8 mouse cellular contexts compared by ENCODE assay signal in genomic region chr3:90265034-90265931, GRCm38 (mm10). TPM values are rescaled to one million over a fixed set of nuclear protein-coding genes. Genes with fewer than 3 reads are reported as not detected.
DNase-seq lines count a peak whose midpoint lies in the region; ATAC-seq lines count a peak whose summit lies in the region.

TSS of gene Dennd4b (plus strand) at chr3:90265185.

- peak within 1 kb of the TSS; percentile 90 for H3K4me3 ChIP-seq in forebrain, embryonic 11.5 days (ENCODE audit: low read depth, low read length)
- H3K4me3 ChIP-seq in heart, embryonic 15.5 days, result peak within 1 kb of the TSS; percentile 79
- peak within 1 kb of the TSS; percentile 82 for H3K4me3 ChIP-seq in liver, embryonic 13.5 days (replicated peaks)
- peak within 1 kb of the TSS; percentile 73 for H3K4me3 ChIP-seq in stomach, embryonic 14.5 days (ENCODE audit: low read depth, low read length)

- under 1% methylated on average over 76 of the region's 87 CpGs for WGBS in forebrain, embryonic 11.5 days
- under 1% methylated on average over 70 of the region's 87 CpGs for WGBS in heart, embryonic 15.5 days
- under 1% methylated on average over 87 of the region's 87 CpGs for WGBS in liver, embryonic 13.5 days (ENCODE audit: insufficient replicate concordance)
- WGBS in stomach, embryonic 14.5 days, result under 1% methylated on average over 73 of the region's 87 CpGs

- no peaks in the 10 kb centered on the region for H3K9me3 ChIP-seq in forebrain, embryonic 11.5 days (ENCODE audit: control insufficient read depth, low read length)
- H3K9me3 ChIP-seq in heart, embryonic 15.5 days (replicated peaks), result no peaks in the 10 kb centered on the region
- H3K9me3 ChIP-seq in liver, embryonic 13.5 days (replicated peaks), result no peaks in the 10 kb centered on the region
- no peaks in the 10 kb centered on the region for H3K9me3 ChIP-seq in stomach, embryonic 14.5 days (ENCODE audit: control insufficient read depth, low read depth, low read length)

- H3K4me1 ChIP-seq in forebrain, embryonic 11.5 days (replicated peaks; ENCODE audit: control insufficient read depth, insufficient read depth, low read length), result peaks cover 12% of the 10 kb centered on the region; the same call in 1 of the 2 replicates
- peaks cover 20% of the 10 kb centered on the region for H3K4me1 ChIP-seq in heart, embryonic 15.5 days (replicated peaks)
- peaks cover 47% of the 10 kb centered on the region for H3K4me1 ChIP-seq in liver, embryonic 13.5 days (replicated peaks)
- H3K4me1 ChIP-seq in stomach, embryonic 14.5 days (ENCODE audit: control insufficient read depth, insufficient read depth, low read length), result peaks cover 7% of the 10 kb centered on the region

- H3K27ac ChIP-seq in forebrain, embryonic 11.5 days (ENCODE audit: low read depth, low read length), result peak within 1 kb of the TSS; percentile 91
- H3K27ac ChIP-seq in heart, embryonic 15.5 days, result peak within 1 kb of the TSS; percentile 100
- H3K27ac ChIP-seq in liver, embryonic 13.5 days, result peak within 1 kb of the TSS; percentile 93
- H3K27ac ChIP-seq in stomach, embryonic 14.5 days (ENCODE audit: low read length), result peak within 1 kb of the TSS; percentile 97

- ATAC-seq in forebrain, embryonic 11.5 days (replicated peaks; ENCODE audit: low FRiP score), result peak; percentile 84
- peak; percentile 90 for ATAC-seq in heart, embryonic 15.5 days (replicated peaks; ENCODE audit: insufficient number of reproducible peaks, insufficient read depth, low FRiP score, low read depth)
- peak; percentile 92 for ATAC-seq in liver, embryonic 13.5 days (ENCODE audit: low read depth)
- ATAC-seq in stomach, embryonic 14.5 days (ENCODE audit: insufficient number of reproducible peaks, insufficient read depth, low FRiP score, low read depth), result peak; percentile 90

- no peaks in the 10 kb centered on the region for H3K27me3 ChIP-seq in forebrain, embryonic 11.5 days (ENCODE audit: control insufficient read depth, insufficient read depth, low read length)
- no peaks in the 10 kb centered on the region for H3K27me3 ChIP-seq in heart, embryonic 15.5 days
- no peaks in the 10 kb centered on the region for H3K27me3 ChIP-seq in liver, embryonic 13.5 days
- H3K27me3 ChIP-seq in stomach, embryonic 14.5 days (ENCODE audit: control insufficient read depth, insufficient read depth, low read length), result no peaks in the 10 kb centered on the region

- DNase-seq in CD8-positive naive resting alpha-beta T cell, adult 2 months (ENCODE audit: low read depth in 2 of 2, low spot score in 2 of 2), result peak; percentile 85 to 86
- peak; percentile 78 for DNase-seq in c-Kit-positive CD71-positive TER-119-negative erythroid progenitor cells, embryonic 14.5 days (ENCODE audit: low read depth)
- DNase-seq in forebrain, embryonic 11.5 days (ENCODE audit: low spot score), result peak; percentile 95
- peak; percentile 92 for DNase-seq in kidney, postnatal 14 days
- DNase-seq in liver, embryonic 13.5 days, result peak; percentile 84
- peak; percentile 94 to 96 for DNase-seq in natural killer cell, adult 2 months (ENCODE audit: low spot score in 2 of 2)

- H3K9ac ChIP-seq in forebrain, embryonic 11.5 days (ENCODE audit: low read length), result peak within 1 kb of the TSS; percentile 94
- peak within 1 kb of the TSS; percentile 88 for H3K9ac ChIP-seq in heart, embryonic 15.5 days
- H3K9ac ChIP-seq in liver, embryonic 13.5 days, result peak within 1 kb of the TSS; percentile 91
- H3K9ac ChIP-seq in stomach, embryonic 14.5 days (replicated peaks; ENCODE audit: low read depth, low read length), result peak within 1 kb of the TSS; percentile 83

- peaks cover 4% of the 10 kb centered on the region; the same call in 1 of the 2 replicates for H3K36me3 ChIP-seq in forebrain, embryonic 11.5 days (ENCODE audit: control insufficient read depth, insufficient read depth, low read length)
- peaks cover 34% of the 10 kb centered on the region for H3K36me3 ChIP-seq in heart, embryonic 15.5 days
- H3K36me3 ChIP-seq in liver, embryonic 13.5 days, result peaks cover 46% of the 10 kb centered on the region
- H3K36me3 ChIP-seq in stomach, embryonic 14.5 days (ENCODE audit: control insufficient read depth, insufficient read depth, low read length), result peaks cover 39% of the 10 kb centered on the region

- H3K4me2 ChIP-seq in forebrain, embryonic 11.5 days (ENCODE audit: low read depth, low read length, severe bottlenecking), result peak within 1 kb of the TSS; percentile 69
- peak within 1 kb of the TSS; percentile 89 for H3K4me2 ChIP-seq in heart, embryonic 15.5 days
- H3K4me2 ChIP-seq in liver, embryonic 13.5 days, result peak within 1 kb of the TSS; percentile 95
- H3K4me2 ChIP-seq in stomach, embryonic 14.5 days (replicated peaks; ENCODE audit: low read depth, low read length), result peak within 1 kb of the TSS; percentile 88

RNA-seq across cellular contexts. Expression of gene Dennd4b, which starts in this region (rescaled TPM):
- polyA plus RNA-seq in forebrain, embryonic 11.5 days (2014; fragmentation: Nextera tagmentation; extraction: Ambion mirVana), result 6.8 and 7.0 TPM in 2 replicates
- polyA plus RNA-seq in heart, embryonic 15.5 days (2015; fragmentation: Nextera tagmentation; extraction: Ambion mirVana), result 4.6 and 6.9 TPM in 2 replicates
- polyA plus RNA-seq in liver, embryonic 13.5 days (2015; fragmentation: Nextera tagmentation; extraction: Ambion mirVana), result 1.6 and 2.0 TPM in 2 replicates
- 3.0 and 3.6 TPM in 2 replicates for polyA plus RNA-seq in stomach, embryonic 14.5 days (2014; fragmentation: Nextera tagmentation; extraction: Ambion mirVana)

Comparison
In these comparisons a context has a peak if more than half of its experiments do, and no peak if none do; other contexts are left out.
1. Peak in every context shown above with its lines: DNase-seq, ATAC-seq, H3K4me3 ChIP-seq and H3K27ac ChIP-seq.